Mouse (Mus musculus): ENCODE results near the gene Dhrs1. TPM values are rescaled to one million over a fixed set of nuclear protein-coding genes. Genes with fewer than 3 reads are reported as not detected.
"Not testable (repeated sequence)": the region's sequence is repeated elsewhere in the genome, so short reads cannot be mapped to it uniquely, and the experiment has no call there.

Gene Dhrs1
- polyA plus RNA-seq, 1 experiment from 2014 or later: 96.4 TPM

DNA sequence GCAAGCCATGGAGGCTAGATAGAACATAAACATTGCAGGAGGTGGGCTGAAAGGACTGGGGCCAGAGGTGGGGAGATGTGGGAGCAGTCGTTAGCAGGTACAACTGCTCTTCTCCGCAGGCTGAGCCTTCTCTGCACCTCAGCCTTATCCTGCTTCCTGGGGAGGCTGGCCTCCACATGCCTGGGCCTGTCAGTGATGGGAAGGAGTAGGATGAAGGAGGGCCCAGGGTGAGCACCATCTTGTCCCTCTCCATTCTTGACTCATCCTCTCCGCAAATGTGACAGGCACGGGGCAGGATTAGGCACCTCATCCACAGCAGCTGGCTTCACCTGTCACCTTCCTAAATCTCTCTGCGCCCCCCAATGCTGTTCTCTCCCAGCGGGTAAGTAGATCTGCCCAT lies 15.7 kb upstream of the Dhrs1 start, which contains the start of gene Ltb4r2:
Gene Ltb4r2, plus strand, starts transcription at position 266 of the 400 bp plus-strand sequence.
- Histone ChIP-seq H3K36me3 (no peaks in the 10 kb centered on the region), H3K4me2 (peak within 1 kb of the TSS; percentile 98), H3K27ac (peak within 1 kb of the TSS; percentile 27; the same call in 1 of the 2 replicates), H3K4me1 (peaks cover 15% of the 10 kb centered on the region), H3K9me3 (no peaks in the 10 kb centered on the region), H3K9ac (peak within 1 kb of the TSS; percentile 65), H3K4me3 (replicated peaks) (peak within 1 kb of the TSS; percentile 57), H3K27me3 (replicated peaks) (peaks cover 20% of the 10 kb centered on the region)
- ATAC-seq (ENCODE audit: insufficient read depth, low FRiP score, low read depth): no peak
- 78% methylated on average over 6 of the region's 6 CpGs for WGBS

DNA sequence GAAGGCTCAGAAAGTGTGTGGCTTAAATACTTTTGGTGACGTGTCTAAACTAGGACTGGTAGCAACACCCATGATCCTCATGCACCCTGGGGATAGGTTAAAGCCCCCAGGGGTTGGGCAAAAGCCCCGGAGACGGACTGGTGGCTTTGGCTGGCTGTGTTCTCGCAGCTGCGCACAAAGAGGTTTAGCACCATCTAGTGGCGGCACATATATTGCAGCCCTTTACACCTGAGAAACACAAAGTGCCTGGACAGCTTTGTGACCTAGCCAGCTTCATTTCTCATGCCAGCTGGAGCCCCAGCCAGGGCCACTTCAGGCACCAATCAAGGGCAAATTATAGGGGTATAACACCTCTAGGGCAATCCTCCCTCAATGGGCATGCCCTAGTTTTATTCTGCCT lies 14.7 kb upstream of the Dhrs1 start:
- H3K4me3 ChIP-seq (replicated peaks): peak overlapping the region; percentile 19
- peaks cover 20% of the 10 kb centered on the region for H3K27me3 ChIP-seq (replicated peaks)
- H3K9me3 ChIP-seq, H3K36me3 ChIP-seq, H3K9ac ChIP-seq, H3K27ac ChIP-seq: not testable (repeated sequence)
- peak overlapping the region; percentile 51 for H3K4me2 ChIP-seq
- WGBS: under 1% methylated on average over 6 of the region's 6 CpGs
- ATAC-seq (ENCODE audit: insufficient read depth, low FRiP score, low read depth): peak; percentile 36; the same call in 1 of the 2 replicates
- H3K4me1 ChIP-seq: peaks cover 15% of the 10 kb centered on the region

DNA sequence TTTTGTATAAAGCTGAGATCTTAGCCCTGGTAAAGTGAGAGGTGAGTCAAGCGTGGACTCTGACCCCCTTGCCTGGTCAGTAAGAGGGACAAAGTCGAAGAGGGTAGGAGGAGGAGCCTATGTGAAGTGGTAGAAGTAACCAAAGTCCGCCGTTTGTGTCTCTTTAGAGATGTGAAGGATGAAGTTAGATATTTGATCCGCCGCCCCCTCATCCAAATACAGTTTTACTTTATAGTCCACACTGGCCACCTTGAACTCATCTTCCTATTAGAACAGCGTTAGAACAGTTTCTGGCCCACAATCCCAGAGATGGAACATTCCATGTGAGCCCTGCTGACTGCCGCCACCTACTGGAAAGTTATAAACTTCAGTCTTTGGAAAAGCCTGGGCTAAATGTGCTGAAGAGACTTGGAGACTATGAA lies 12.9 kb upstream of the Dhrs1 start, which contains the start of gene Cideb:
Gene Cideb, minus strand, starts transcription at position 96 of the 422 bp plus-strand sequence.
- H3K4me3 ChIP-seq (replicated peaks): no peak within 1 kb of the TSS
- H3K9ac ChIP-seq: no peak within 1 kb of the TSS
- peak within 1 kb of the TSS; percentile 27 for H3K4me2 ChIP-seq
- 18% methylated on average over 8 of the region's 8 CpGs for WGBS
- no peaks in the 10 kb centered on the region for H3K9me3 ChIP-seq
- H3K36me3 ChIP-seq: peaks cover 23% of the 10 kb centered on the region
- peak within 1 kb of the TSS; percentile 36; the same call in 1 of the 2 replicates for H3K27ac ChIP-seq
- peaks cover 15% of the 10 kb centered on the region for H3K4me1 ChIP-seq
- H3K27me3 ChIP-seq (replicated peaks): peaks cover 14% of the 10 kb centered on the region
- peak; percentile 15; the same call in 1 of the 2 replicates for ATAC-seq (ENCODE audit: insufficient read depth, low FRiP score, low read depth)

DNA sequence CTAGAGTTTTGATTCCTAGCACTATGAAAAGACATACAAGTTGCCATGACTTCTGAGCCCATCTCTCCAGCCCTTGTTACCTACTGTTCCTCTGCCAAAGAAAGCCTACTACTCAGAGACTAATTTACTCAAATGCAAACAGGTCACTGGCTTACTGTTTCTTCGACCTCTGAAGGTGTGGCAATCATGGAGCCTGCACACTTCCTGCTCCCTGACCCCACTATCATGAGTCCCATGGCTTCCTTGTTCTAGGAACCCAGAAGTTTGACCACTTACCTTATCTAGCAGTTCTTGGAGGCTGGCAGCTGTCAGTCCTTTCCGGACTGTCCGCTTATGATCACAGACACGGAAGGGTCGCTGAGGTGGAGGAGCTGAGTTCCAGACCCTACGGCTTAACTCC lies 12.1 kb upstream of the Dhrs1 start:
- Histone ChIP-seq H3K27ac (peak overlapping the region; percentile 36; the same call in 1 of the 2 replicates), H3K9me3 (no peaks in the 10 kb centered on the region), H3K4me2 (no peak overlapping the region), H3K4me1 (peaks cover 8% of the 10 kb centered on the region), H3K9ac (no peak overlapping the region), H3K27me3 (replicated peaks) (peaks cover 14% of the 10 kb centered on the region), H3K4me3 (replicated peaks) (no peak overlapping the region), H3K36me3 (peaks cover 30% of the 10 kb centered on the region)
- WGBS: 63% methylated on average over 6 of the region's 6 CpGs
- ATAC-seq (ENCODE audit: insufficient read depth, low FRiP score, low read depth): no peak

DNA sequence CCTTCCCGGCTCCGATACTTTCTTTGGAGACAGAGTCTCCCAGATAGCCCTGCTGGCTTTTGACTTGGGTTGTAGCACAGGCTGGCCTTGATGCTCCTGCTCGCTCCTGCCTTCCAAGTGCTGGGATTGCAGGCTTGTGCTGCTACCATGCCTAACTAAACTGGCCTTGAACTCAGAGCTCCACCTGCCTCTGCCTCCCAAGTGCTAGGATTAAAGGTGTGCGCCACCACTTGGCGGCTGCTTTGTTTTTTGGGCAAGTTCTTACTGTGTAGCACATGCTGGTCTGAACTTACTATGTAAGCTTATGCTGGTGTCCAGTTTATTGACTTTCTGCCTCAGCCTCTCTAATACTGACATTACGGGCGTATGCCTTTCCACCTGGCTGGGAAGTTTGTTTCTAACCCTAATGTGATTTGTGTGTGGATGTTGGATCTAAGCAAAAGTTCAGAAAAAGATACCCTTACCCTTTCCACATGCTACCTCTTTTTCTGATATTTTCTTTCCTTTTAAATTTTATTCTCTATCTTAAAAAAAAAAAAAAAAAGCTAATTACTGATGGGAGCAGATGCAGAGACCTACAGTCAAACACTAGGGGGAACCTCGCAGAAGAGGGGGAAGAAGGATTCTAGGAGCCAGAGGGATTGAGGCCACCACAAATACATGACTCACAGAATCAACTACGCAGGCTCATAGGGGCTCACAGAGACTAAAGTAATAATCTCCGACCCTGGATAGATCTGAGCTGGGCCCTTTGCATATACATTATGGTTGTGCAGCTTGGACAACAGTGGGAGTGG lies 1.8 kb upstream of the Dhrs1 start:
- 87% methylated on average over 10 of the region's 10 CpGs for WGBS
- Histone ChIP-seq H3K27ac (no peak overlapping the region), H3K4me3 (replicated peaks) (0 out of 2 replicates have a peak overlapping the region, but pooled peaks have one; percentile 4), H3K9ac (no peak overlapping the region), H3K9me3 (no peaks in the 10 kb centered on the region), H3K4me1 (peaks cover 20% of the 10 kb centered on the region), H3K4me2 (peak overlapping the region; percentile 88), H3K27me3 (replicated peaks) (no peaks in the 10 kb centered on the region), H3K36me3 (peaks cover 21% of the 10 kb centered on the region)
- no peak for ATAC-seq (ENCODE audit: insufficient read depth, low FRiP score, low read depth)

DNA sequence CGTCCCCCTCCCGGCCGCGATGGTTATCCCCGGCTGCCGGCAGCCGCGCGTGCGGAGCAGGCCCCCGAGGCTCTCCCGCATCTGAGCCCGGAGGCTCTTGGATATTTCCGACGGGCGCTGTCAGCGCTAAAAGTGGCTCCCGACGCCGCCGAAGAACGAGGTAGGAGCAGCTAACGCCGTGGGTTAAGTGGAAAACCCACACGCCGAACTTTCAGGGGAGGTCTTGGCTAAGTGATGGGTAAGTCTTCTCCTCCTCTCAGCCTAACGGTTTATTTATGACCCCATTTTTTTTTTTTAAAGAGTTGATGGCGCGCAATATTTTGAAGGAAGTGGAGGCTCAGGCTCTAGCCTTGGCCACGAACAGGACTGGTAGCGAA lies 359 bp upstream of the Dhrs1 start:
- no peak for ATAC-seq (ENCODE audit: insufficient read depth, low FRiP score, low read depth)
- whole genome bisulfite sequencing: under 1% methylated on average over 31 of the region's 31 CpGs
- no peak overlapping the region for H3K27ac ChIP-seq
- peak overlapping the region; percentile 88 for H3K4me2 ChIP-seq
- peaks cover 10% of the 10 kb centered on the region; the same call in 1 of the 2 replicates for H3K36me3 ChIP-seq
- H3K9me3 ChIP-seq: no peaks in the 10 kb centered on the region
- no peaks in the 10 kb centered on the region for H3K27me3 ChIP-seq (replicated peaks)
- H3K4me3 ChIP-seq (replicated peaks): peak overlapping the region; percentile 88
- H3K4me1 ChIP-seq: peaks cover 20% of the 10 kb centered on the region
- H3K9ac ChIP-seq: peak overlapping the region; percentile 60

DNA sequence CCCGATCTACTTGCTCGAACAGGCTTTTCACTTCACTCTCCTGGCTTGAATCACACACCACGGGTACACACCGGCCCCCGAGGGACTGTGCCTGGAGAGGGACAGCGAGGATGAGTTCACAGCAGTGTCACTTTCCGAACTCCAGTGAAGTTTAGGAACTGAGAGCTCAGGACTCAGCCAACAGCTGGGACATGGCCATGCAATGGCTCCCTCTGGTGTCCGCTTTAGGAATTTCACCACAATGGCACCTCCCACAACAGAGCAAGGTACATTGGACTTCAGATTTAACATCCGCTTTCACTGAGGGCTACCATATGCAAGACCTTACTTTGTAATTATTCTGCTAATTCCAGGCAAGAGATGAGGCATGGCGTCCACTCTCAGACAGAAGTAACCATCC lies 1.8 kb downstream of the Dhrs1 start:
- H3K4me2 ChIP-seq: peak overlapping the region; percentile 38
- peak overlapping the region; percentile 19; the same call in 1 of the 2 replicates for H3K4me3 ChIP-seq (replicated peaks)
- WGBS: 18% methylated on average over 10 of the region's 10 CpGs
- H3K36me3 ChIP-seq: peaks cover 9% of the 10 kb centered on the region; the same call in 1 of the 2 replicates
- H3K9me3 ChIP-seq: no peaks in the 10 kb centered on the region
- no peaks in the 10 kb centered on the region for H3K27me3 ChIP-seq (replicated peaks)
- peaks cover 20% of the 10 kb centered on the region for H3K4me1 ChIP-seq
- peak overlapping the region; percentile 32; the same call in 1 of the 2 replicates for H3K9ac ChIP-seq
- peak; percentile 48; the same call in 1 of the 2 replicates for ATAC-seq (ENCODE audit: insufficient read depth, low FRiP score, low read depth)
- no peak overlapping the region for H3K27ac ChIP-seq

DNA sequence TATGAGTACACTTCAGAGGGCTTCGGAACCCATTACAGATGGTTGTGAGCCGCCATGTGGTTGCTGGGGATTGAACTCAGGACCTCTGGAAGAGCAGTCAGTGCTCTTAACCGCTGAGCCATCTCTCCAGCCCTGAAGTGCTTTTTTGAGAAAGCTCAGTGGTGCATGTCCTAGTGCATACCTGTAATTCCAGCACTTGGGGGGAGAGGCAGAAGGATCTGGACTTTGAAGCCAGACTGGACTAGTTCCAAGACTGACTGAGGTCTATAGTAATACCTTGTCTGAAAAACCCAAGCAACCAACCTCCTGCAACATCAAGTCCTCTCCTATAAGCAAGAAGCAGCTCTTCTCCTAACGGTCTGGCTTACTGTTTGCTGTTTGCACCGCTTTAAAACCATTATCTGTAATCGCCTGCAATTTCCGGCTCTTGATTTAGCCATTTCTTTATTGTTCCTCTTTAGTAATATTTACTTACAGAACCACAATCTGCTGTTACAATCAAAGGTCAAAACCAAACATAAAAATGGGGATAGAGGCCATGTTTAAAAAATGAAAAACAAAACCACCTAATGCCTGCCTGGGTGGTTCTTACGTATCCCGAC lies 8.3 kb downstream of the Dhrs1 start:
- no peaks in the 10 kb centered on the region for H3K27me3 ChIP-seq (replicated peaks)
- H3K4me3 ChIP-seq (replicated peaks): no peak overlapping the region
- H3K4me1 ChIP-seq: no peaks in the 10 kb centered on the region
- 78% methylated on average over 9 of the region's 9 CpGs for WGBS
- no peak overlapping the region for H3K9ac ChIP-seq
- H3K36me3 ChIP-seq: peaks cover 12% of the 10 kb centered on the region; the same call in 1 of the 2 replicates
- no peak overlapping the region for H3K4me2 ChIP-seq
- no peak overlapping the region for H3K27ac ChIP-seq
- ATAC-seq (ENCODE audit: insufficient read depth, low FRiP score, low read depth): no peak
- no peaks in the 10 kb centered on the region for H3K9me3 ChIP-seq

DNA sequence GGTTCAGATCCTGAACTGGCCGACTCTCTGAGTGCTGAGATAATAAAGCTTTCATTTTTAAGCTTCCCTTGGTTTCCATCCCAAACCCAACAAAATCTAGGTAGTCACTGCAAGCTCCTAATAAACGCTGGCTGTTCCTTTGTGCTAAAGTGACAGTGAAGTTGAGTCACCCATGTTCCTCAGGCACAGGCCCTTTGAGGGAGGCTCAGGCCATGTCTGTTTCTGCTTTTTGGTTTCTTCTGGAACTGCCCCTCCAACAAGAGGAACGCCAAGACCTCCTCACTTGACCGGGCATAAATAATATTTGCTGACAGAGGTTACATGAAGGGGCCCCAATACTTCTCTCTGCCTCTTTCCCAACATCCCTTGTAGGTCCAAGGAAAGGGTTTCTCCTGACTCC lies 9.7 kb downstream of the Dhrs1 start:
- no peaks in the 10 kb centered on the region for H3K9me3 ChIP-seq
- H3K4me2 ChIP-seq: no peak overlapping the region
- no peak for ATAC-seq (ENCODE audit: insufficient read depth, low FRiP score, low read depth)
- no peak overlapping the region for H3K27ac ChIP-seq
- no peaks in the 10 kb centered on the region for H3K27me3 ChIP-seq (replicated peaks)
- no peak overlapping the region for H3K9ac ChIP-seq
- H3K36me3 ChIP-seq: peaks cover 12% of the 10 kb centered on the region; the same call in 1 of the 2 replicates
- no peak overlapping the region for H3K4me3 ChIP-seq (replicated peaks)
- 74% methylated on average over 4 of the region's 4 CpGs for WGBS
- H3K4me1 ChIP-seq: no peaks in the 10 kb centered on the region

DNA sequence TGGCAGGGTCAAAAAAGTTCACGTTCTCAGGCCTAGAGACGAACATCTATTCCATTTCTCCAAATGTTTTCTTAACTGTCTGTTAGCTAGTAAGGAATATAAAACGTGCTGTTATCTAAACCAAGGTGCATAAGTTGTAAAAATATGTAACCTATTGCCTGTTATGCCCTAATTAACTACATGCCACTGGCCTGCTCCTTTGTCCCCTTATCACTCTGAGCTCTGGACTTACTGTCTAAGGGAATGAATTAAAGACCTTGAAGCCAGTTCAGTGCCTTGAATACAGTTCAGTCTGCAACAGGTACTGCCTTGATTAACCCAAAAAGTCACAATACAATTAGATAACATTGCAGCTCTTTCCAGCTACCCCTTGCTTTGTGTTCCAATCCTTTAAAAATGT lies 10.2 kb downstream of the Dhrs1 start:
- no peak for ATAC-seq (ENCODE audit: insufficient read depth, low FRiP score, low read depth)
- Histone ChIP-seq H3K9me3 (no peaks in the 10 kb centered on the region), H3K4me1 (no peaks in the 10 kb centered on the region), H3K4me2 (no peak overlapping the region), H3K4me3 (replicated peaks) (no peak overlapping the region), H3K9ac (no peak overlapping the region), H3K27me3 (replicated peaks) (no peaks in the 10 kb centered on the region), H3K36me3 (peaks cover 9% of the 10 kb centered on the region; the same call in 1 of the 2 replicates), H3K27ac (no peak overlapping the region)
- 24% methylated on average over 3 of the region's 3 CpGs for WGBS

DNA sequence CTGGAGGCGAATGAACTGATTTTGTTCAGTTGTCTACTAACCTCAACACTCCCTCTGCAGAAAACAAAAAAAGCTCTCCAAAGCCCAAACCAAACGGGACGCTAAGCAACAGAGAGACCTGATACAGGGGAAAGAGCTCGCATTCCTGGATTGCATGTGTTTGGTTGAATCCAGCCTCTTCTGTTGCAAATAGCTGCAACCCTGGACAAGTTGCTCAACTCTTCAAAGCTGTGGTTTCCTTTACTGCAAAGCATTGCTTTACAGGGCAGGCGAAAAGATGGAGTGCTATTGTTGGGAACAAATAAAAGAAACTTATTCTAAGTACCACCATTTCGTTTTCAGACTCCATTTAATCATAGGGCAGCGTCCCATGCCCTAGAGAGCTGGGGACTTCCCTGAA lies 10.6 kb downstream of the Dhrs1 start:
- H3K9me3 ChIP-seq: no peaks in the 10 kb centered on the region
- H3K9ac ChIP-seq: no peak overlapping the region
- no peak overlapping the region for H3K4me2 ChIP-seq
- 62% methylated on average over 7 of the region's 7 CpGs for WGBS
- peaks cover 9% of the 10 kb centered on the region; the same call in 1 of the 2 replicates for H3K36me3 ChIP-seq
- no peaks in the 10 kb centered on the region for H3K27me3 ChIP-seq (replicated peaks)
- ATAC-seq (ENCODE audit: insufficient read depth, low FRiP score, low read depth): no peak
- no peaks in the 10 kb centered on the region for H3K4me1 ChIP-seq
- H3K27ac ChIP-seq: no peak overlapping the region
- no peak overlapping the region for H3K4me3 ChIP-seq (replicated peaks)

DNA sequence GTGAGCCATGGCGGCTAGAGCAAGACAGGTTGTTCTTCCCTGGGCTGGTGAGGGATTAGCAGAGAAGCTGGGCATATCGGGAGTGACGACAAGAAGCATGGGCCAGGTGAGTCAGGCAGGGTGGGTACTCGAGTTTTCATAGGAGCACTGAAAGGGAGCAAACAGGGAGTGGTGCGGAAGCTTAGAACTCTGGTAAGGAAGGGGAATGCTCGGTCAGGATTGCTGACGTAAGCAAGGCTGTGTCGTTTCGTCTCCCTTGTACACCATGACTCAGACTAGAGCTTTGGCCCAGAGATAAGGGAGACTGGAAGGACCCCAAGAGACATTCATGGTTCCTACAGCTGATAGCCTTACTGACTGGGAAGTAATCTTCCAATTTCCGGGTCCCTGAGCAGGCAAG lies 11.6 kb downstream of the Dhrs1 start:
- Histone ChIP-seq H3K36me3 (peaks cover 4% of the 10 kb centered on the region; the same call in 1 of the 2 replicates), H3K4me1 (no peaks in the 10 kb centered on the region), H3K4me3 (replicated peaks) (no peak overlapping the region), H3K9ac (no peak overlapping the region), H3K4me2 (no peak overlapping the region), H3K27me3 (replicated peaks) (no peaks in the 10 kb centered on the region), H3K9me3 (no peaks in the 10 kb centered on the region), H3K27ac (no peak overlapping the region)
- no peak for ATAC-seq (ENCODE audit: insufficient read depth, low FRiP score, low read depth)
- WGBS: 67% methylated on average over 10 of the region's 10 CpGs

Measured in stomach, embryonic 15.5 days (tissue).